Mouse (Mus musculus) intestine, embryonic 16.5 days (tissue): ENCODE data around the gene Gm13272. TPM values are rescaled to one million over a fixed set of nuclear protein-coding genes. Genes with fewer than 3 reads are reported as not detected.
"Not testable (repeated sequence)": the region's sequence is repeated elsewhere in the genome, so short reads cannot be mapped to it uniquely, and the experiment has no call there.

Source experiments
- ATAC-seq: fragments of 200-750 bp; cut with Nextera tagmentation; 2 replicates; pipeline ENCODE4 v1.8.0; 2017; ENCODE audit warnings: moderate TSS enrichment, moderate library complexity
- H3K27ac ChIP-seq: fragments of 300-500 bp; sonication (generic); 2 replicates; pipeline ENCODE4 v1.5.1; 2014; ENCODE audit warnings: mild to moderate bottlenecking, low read length
- H3K27me3 ChIP-seq: fragments of 300-500 bp; sonication (generic); replicated peaks from 2 replicates; pipeline ENCODE4 v1.6.1; 2014; ENCODE audit warnings: low read length, control low read depth, mixed read lengths; ENCODE audit not compliant: control insufficient read depth, insufficient read depth
- H3K36me3 ChIP-seq: fragments of 300-500 bp; sonication (generic); 2 replicates; pipeline ENCODE4 v1.6.1; 2014; ENCODE audit warnings: low read length, control low read depth; ENCODE audit not compliant: control insufficient read depth, insufficient read depth
- H3K4me1 ChIP-seq: fragments of 300-500 bp; sonication (generic); 2 replicates; pipeline ENCODE4 v1.6.1; 2014; ENCODE audit warnings: low read length, control low read depth, mixed read lengths; ENCODE audit not compliant: control insufficient read depth, insufficient read depth
- H3K4me2 ChIP-seq: fragments of 300-500 bp; sonication (generic); 2 replicates; pipeline ENCODE4 v1.6.1; 2014; ENCODE audit warnings: low read depth, low read length, control low read depth
- H3K4me3 ChIP-seq: fragments of 300-500 bp; sonication (generic); 2 replicates; pipeline ENCODE4 v1.5.1; 2014; ENCODE audit warnings: mild to moderate bottlenecking, low read length
- H3K9ac ChIP-seq: fragments of 300-500 bp; sonication (generic); 2 replicates; pipeline ENCODE4 v1.6.1; 2014; ENCODE audit warnings: low read depth, low read length
- H3K9me3 ChIP-seq: fragments of 300-500 bp; sonication (generic); 2 replicates; pipeline ENCODE4 v1.6.1; 2016; ENCODE audit warnings: low read length, control low read depth; ENCODE audit not compliant: control insufficient read depth
- WGBS: fragments of 180-500 bp; shearing (Covaris S2); extraction: QIAGEN DNeasy Blood & Tissue Kit; methylation state at CpG from one replicate; pipeline ENCODE4 v1.1.7; 2014; 5-methylcytosine and 5-hydroxymethylcytosine counted together
- polyA plus RNA-seq: library from polyadenylated mRNA; unstranded; fragments of >200 nt; fragmentation: Nextera tagmentation; extraction: Ambion mirVana; gene quantifications from 2 replicates; pipeline ENCODE4 v1.2.1, GENCODE M21; 2015

Gm13272 gene
- polyA plus RNA-seq, 1 experiment from 2014 or later = 0.28 TPM

GRCm38 (mm10) chr4:88757628-88758031 is 22.0 kb upstream of the Gm13272 start:
- under 1% methylated on average over 19 of the region's 21 CpGs for WGBS
- peak; percentile 100 for ATAC-seq
- not testable (repeated sequence) for H3K36me3 ChIP-seq, H3K4me1 ChIP-seq, H3K9me3 ChIP-seq, H3K27me3 ChIP-seq
- H3K27ac ChIP-seq = peak overlapping the region; percentile 94
- H3K4me2 ChIP-seq = peak overlapping the region; percentile 59
- peak overlapping the region; percentile 72 for H3K9ac ChIP-seq
- H3K4me3 ChIP-seq = peak overlapping the region; percentile 49

- not testable (repeated sequence) for ATAC-seq, H3K9ac ChIP-seq, H3K4me1 ChIP-seq, H3K27me3 ChIP-seq, H3K27ac ChIP-seq, H3K36me3 ChIP-seq, H3K4me2 ChIP-seq, H3K9me3 ChIP-seq, H3K4me3 ChIP-seq
- 79% methylated on average over 9 of the region's 9 CpGs for WGBS
These were observed 20.9 kb upstream of the Gm13272 start for GRCm38 (mm10) chr4:88758751-88759150.

GRCm38 (mm10) chr4:88759610-88760268 is 19.9 kb upstream of the Gm13272 start, which contains the start of gene Gm13283:
Gene Gm13283, plus strand, starts transcription at chr4:88760119.
- H3K36me3 ChIP-seq, H3K4me1 ChIP-seq, H3K27me3 ChIP-seq, H3K9me3 ChIP-seq, ATAC-seq: not testable (repeated sequence)
- WGBS = 25% methylated on average over 10 of the region's 14 CpGs
- H3K4me2 ChIP-seq = peak within 1 kb of the TSS; percentile 39
- peak within 1 kb of the TSS; percentile 51 for H3K27ac ChIP-seq
- H3K4me3 ChIP-seq = peak within 1 kb of the TSS; percentile 37
- H3K9ac ChIP-seq = peak within 1 kb of the TSS; percentile 24; the same call in 1 of the 2 replicates

- not testable (repeated sequence) for H3K4me1 ChIP-seq
- 0% methylated on average over 21 of the region's 28 CpGs for WGBS
These were observed 19.2 kb upstream of the Gm13272 start for GRCm38 (mm10) chr4:88760431-88760830.

GRCm38 (mm10) chr4:88761776-88762175 is 17.9 kb upstream of the Gm13272 start:
- H3K4me2 ChIP-seq, H3K9me3 ChIP-seq, H3K4me1 ChIP-seq, H3K27ac ChIP-seq, H3K4me3 ChIP-seq, H3K9ac ChIP-seq, H3K27me3 ChIP-seq, H3K36me3 ChIP-seq, ATAC-seq: not testable (repeated sequence)
- WGBS = 57% methylated on average over 6 of the region's 8 CpGs

More at GRCm38 (mm10) chr4:88760431-88760830, 19.2 kb upstream of the Gm13272 start:
- H3K9me3 ChIP-seq, ATAC-seq, H3K36me3 ChIP-seq, H3K27me3 ChIP-seq: not testable (repeated sequence)
- H3K4me3 ChIP-seq = peak overlapping the region; percentile 37
- peak overlapping the region; percentile 24; the same call in 1 of the 2 replicates for H3K9ac ChIP-seq
- H3K27ac ChIP-seq = peak overlapping the region; percentile 51
- peak overlapping the region; percentile 39 for H3K4me2 ChIP-seq

GRCm38 (mm10) chr4:88762341-88762740 is 17.3 kb upstream of the Gm13272 start:
- not testable (repeated sequence) for H3K9ac ChIP-seq, H3K4me3 ChIP-seq, H3K27me3 ChIP-seq, H3K27ac ChIP-seq, H3K4me1 ChIP-seq, ATAC-seq, H3K9me3 ChIP-seq, H3K36me3 ChIP-seq, H3K4me2 ChIP-seq
- WGBS = 65% methylated on average over 8 of the region's 9 CpGs

- H3K36me3 ChIP-seq, H3K9me3 ChIP-seq, H3K4me1 ChIP-seq, H3K27me3 ChIP-seq, ATAC-seq: not testable (repeated sequence)
- WGBS = 3% methylated on average over 22 of the region's 42 CpGs
- peak overlapping the region; percentile 54; the same call in 1 of the 2 replicates for H3K9ac ChIP-seq
- H3K27ac ChIP-seq = peak overlapping the region; percentile 61; the same call in 1 of the 2 replicates
- peak overlapping the region; percentile 39 for H3K4me3 ChIP-seq
- H3K4me2 ChIP-seq = peak overlapping the region; percentile 47
These were observed 16.1 kb upstream of the Gm13272 start for GRCm38 (mm10) chr4:88763384-88764018.

- H3K27me3 ChIP-seq, H3K27ac ChIP-seq, H3K4me2 ChIP-seq, H3K9me3 ChIP-seq, H3K36me3 ChIP-seq, H3K4me3 ChIP-seq, H3K4me1 ChIP-seq, H3K9ac ChIP-seq, ATAC-seq: not testable (repeated sequence)
- no CpG with 5 or more reads among the region's 32 CpGs for WGBS
These were observed 6.1 kb upstream of the Gm13272 start, which contains the start of gene Gm13290 for GRCm38 (mm10) chr4:88773534-88773933. Gene Gm13290, plus strand, starts transcription at chr4:88773834.

GRCm38 (mm10) chr4:88776622-88777021 is 3.0 kb upstream of the Gm13272 start, which contains the start of gene Gm13289:
Gene Gm13289, plus strand, starts transcription at chr4:88776922.
- not testable (repeated sequence) for H3K36me3 ChIP-seq, H3K27me3 ChIP-seq, H3K9ac ChIP-seq, ATAC-seq, H3K4me2 ChIP-seq, H3K4me1 ChIP-seq, H3K4me3 ChIP-seq, H3K9me3 ChIP-seq, H3K27ac ChIP-seq
- no CpG with 5 or more reads among the region's 29 CpGs for WGBS
